Mouse (Mus musculus): ENCODE data around the gene Cnn2.
A peak's percentile ranks its signal among the peaks of the same experiment; 100 is the strongest.

The Cnn2 gene

GRCm38 (mm10) chr10:80018739-80019297, 30.4 kb downstream of the Cnn2 start:
- DNase-seq (ENCODE audit: low spot score) = peak; percentile 73

GRCm38 (mm10) chr10:80019471-80020131, 31.2 kb downstream of the Cnn2 start:
- DNase-seq (ENCODE audit: low spot score) = no peak

GRCm38 (mm10) chr10:80020191-80020590, 31.8 kb downstream of the Cnn2 start:
- DNase-seq (ENCODE audit: low spot score) = no peak

- no peak for DNase-seq (ENCODE audit: low spot score)
Observed at GRCm38 (mm10) chr10:80020603-80021319, 32.4 kb downstream of the Cnn2 start.

- no peak for DNase-seq (ENCODE audit: low spot score)
Observed at GRCm38 (mm10) chr10:80021320-80021641, 32.9 kb downstream of the Cnn2 start.

- no peak for DNase-seq (ENCODE audit: low spot score)
Observed at GRCm38 (mm10) chr10:80022164-80022563, 33.8 kb downstream of the Cnn2 start.

- DNase-seq (ENCODE audit: low spot score) = no peak
Observed at GRCm38 (mm10) chr10:80022806-80023205, 34.4 kb downstream of the Cnn2 start.

- DNase-seq (ENCODE audit: low spot score) = no peak
Observed at GRCm38 (mm10) chr10:80023758-80024157, 35.4 kb downstream of the Cnn2 start.

- DNase-seq (ENCODE audit: low spot score) = no peak
Observed at GRCm38 (mm10) chr10:80024229-80025043, 36.1 kb downstream of the Cnn2 start.

- no peak for DNase-seq (ENCODE audit: low spot score)
Observed at GRCm38 (mm10) chr10:80025044-80025347, 36.6 kb downstream of the Cnn2 start.

GRCm38 (mm10) chr10:80025463-80025862, 37.1 kb downstream of the Cnn2 start:
- DNase-seq (ENCODE audit: low spot score) = no peak

GRCm38 (mm10) chr10:80025889-80026288, 37.5 kb downstream of the Cnn2 start:
- no peak for DNase-seq (ENCODE audit: low spot score)

- no peak for DNase-seq (ENCODE audit: low spot score)
Observed at GRCm38 (mm10) chr10:80027681-80028520, 39.5 kb downstream of the Cnn2 start.

- no peak for DNase-seq (ENCODE audit: low spot score)
Observed at GRCm38 (mm10) chr10:80028521-80028846, 40.1 kb downstream of the Cnn2 start.

GRCm38 (mm10) chr10:80030191-80030590, 41.8 kb downstream of the Cnn2 start:
- no peak for DNase-seq (ENCODE audit: low spot score)

GRCm38 (mm10) chr10:80030736-80031135, 42.4 kb downstream of the Cnn2 start:
- no peak for DNase-seq (ENCODE audit: low spot score)

- DNase-seq (ENCODE audit: low spot score) = peak; percentile 86
Observed at GRCm38 (mm10) chr10:80032799-80033480, 44.6 kb downstream of the Cnn2 start.

GRCm38 (mm10) chr10:80033511-80034391, 45.4 kb downstream of the Cnn2 start:
- DNase-seq (ENCODE audit: low spot score) = peak; percentile 89

- DNase-seq (ENCODE audit: low spot score) = peak; percentile 66
Observed at GRCm38 (mm10) chr10:80035148-80035547, 46.8 kb downstream of the Cnn2 start.

GRCm38 (mm10) chr10:80035686-80036085, 47.3 kb downstream of the Cnn2 start:
- no peak for DNase-seq (ENCODE audit: low spot score)

Measured in MN1 (cell line).